8 mouse cellular contexts compared by ENCODE assay signal in genomic region chr12:104617111-104617725, GRCm38 (mm10).
DNase-seq lines count a peak whose midpoint lies in the region; ATAC-seq and TF ChIP-seq lines count a peak whose summit lies in the region.

No protein-coding gene starts in this region.

- peak overlapping the region; percentile 52; the same call in 1 of the 2 replicates for H3K9ac ChIP-seq in forebrain, embryonic 13.5 days
- H3K9ac ChIP-seq in intestine, embryonic 15.5 days: no peak overlapping the region
- H3K9ac ChIP-seq in midbrain, postnatal 0 days (replicated peaks; ENCODE audit: low read length, poor library complexity, severe bottlenecking): peak overlapping the region; percentile 42; the same call in 1 of the 2 replicates

- DNase-seq in ovary, postnatal 36 days (ENCODE audit: low spot score): peak; percentile 42
- DNase-seq in ovary, postnatal 10 days (ENCODE audit: low spot score): no peak
- DNase-seq in left cerebral cortex, postnatal 25 days (ENCODE audit: low spot score in 2 of 2): peak; percentile 69 to 80
- DNase-seq in midbrain, postnatal 0 days (ENCODE audit: low spot score): peak; percentile 92
- DNase-seq in thymus, postnatal 4 days: no peak

- peak overlapping the region; percentile 14 for H3K4me3 ChIP-seq in forebrain, embryonic 13.5 days
- H3K4me3 ChIP-seq in intestine, embryonic 15.5 days (replicated peaks): peak overlapping the region; percentile 2; the same call in 1 of the 2 replicates
- H3K4me3 ChIP-seq in midbrain, postnatal 0 days (ENCODE audit: low read depth, low read length): peak overlapping the region; percentile 19; the same call in 1 of the 2 replicates

- no peaks in the 10 kb centered on the region for H3K9me3 ChIP-seq in forebrain, embryonic 13.5 days (replicated peaks)
- no peaks in the 10 kb centered on the region for H3K9me3 ChIP-seq in intestine, embryonic 15.5 days
- H3K9me3 ChIP-seq in midbrain, postnatal 0 days (ENCODE audit: low read length): no peaks in the 10 kb centered on the region

- peak overlapping the region; percentile 55 for H3K4me2 ChIP-seq in forebrain, embryonic 13.5 days
- peak overlapping the region; percentile 35 for H3K4me2 ChIP-seq in intestine, embryonic 15.5 days (replicated peaks)
- peak overlapping the region; percentile 45 for H3K4me2 ChIP-seq in midbrain, postnatal 0 days (ENCODE audit: low read depth, low read length, poor library complexity, severe bottlenecking)

- 10% methylated on average over 17 of the region's 17 CpGs for WGBS in forebrain, embryonic 13.5 days
- WGBS in intestine, embryonic 15.5 days: 13% methylated on average over 17 of the region's 17 CpGs
- WGBS in midbrain, postnatal 0 days: 8% methylated on average over 17 of the region's 17 CpGs

- intact Hi-C loops in left cerebral cortex, postnatal 25 days (cut with DNase I): no loop called here

- ATAC-seq in forebrain, embryonic 13.5 days: peak; percentile 95
- peak; percentile 82 for ATAC-seq in intestine, embryonic 15.5 days
- ATAC-seq in midbrain, postnatal 0 days (ENCODE audit: low FRiP score): peak; percentile 91
- no peak for ATAC-seq in granulocyte monocyte progenitor cell, adult 5-6 weeks (replicated peaks; ENCODE audit: poor library complexity, severe bottlenecking)

- peaks cover 4% of the 10 kb centered on the region; the same call in 1 of the 2 replicates for H3K27me3 ChIP-seq in forebrain, embryonic 13.5 days
- H3K27me3 ChIP-seq in intestine, embryonic 15.5 days (replicated peaks): no peaks in the 10 kb centered on the region
- no peaks in the 10 kb centered on the region; the same call in 1 of the 2 replicates for H3K27me3 ChIP-seq in midbrain, postnatal 0 days (ENCODE audit: insufficient read depth, low read length)

- TF ChIP-seq CTCF in midbrain, postnatal 0 days (IDR thresholded peaks at IDR 0.05): no peak

- no peaks in the 10 kb centered on the region for H3K36me3 ChIP-seq in forebrain, embryonic 13.5 days (ENCODE audit: poor library complexity, severe bottlenecking)
- no peaks in the 10 kb centered on the region for H3K36me3 ChIP-seq in intestine, embryonic 15.5 days
- no peaks in the 10 kb centered on the region for H3K36me3 ChIP-seq in midbrain, postnatal 0 days (ENCODE audit: insufficient read depth, low read length)

- no peaks in the 10 kb centered on the region for H3K4me1 ChIP-seq in forebrain, embryonic 13.5 days
- no peaks in the 10 kb centered on the region for H3K4me1 ChIP-seq in intestine, embryonic 15.5 days (replicated peaks)
- no peaks in the 10 kb centered on the region for H3K4me1 ChIP-seq in midbrain, postnatal 0 days (ENCODE audit: insufficient read depth, low read length)

- H3K27ac ChIP-seq in forebrain, embryonic 13.5 days: peak overlapping the region; percentile 73
- H3K27ac ChIP-seq in intestine, embryonic 15.5 days: no peak overlapping the region
- H3K27ac ChIP-seq in midbrain, postnatal 0 days (ENCODE audit: low read depth, low read length): peak overlapping the region; percentile 85

Comparison
In these comparisons a context has a peak if more than half of its experiments do, and no peak if none do; other contexts are left out.
1. DNase-seq: peak in ovary, postnatal 36 days (single experiment), left cerebral cortex, postnatal 25 days (2 of 2) and midbrain, postnatal 0 days (single experiment); none in ovary, postnatal 10 days (single experiment) and thymus, postnatal 4 days (single experiment).
2. Peak in every context shown above with its lines, with median percentiles within 50 percentile points of each other: H3K4me2 ChIP-seq and H3K4me3 ChIP-seq.